Mouse (Mus musculus) forelimb bud, embryonic 11.5 days (tissue): Measurements from ENCODE around the gene Gins2.

Experiments used
- DNase-seq: peaks from one replicate; pipeline ENCODE4 v3.0.0-alpha.2; 2012; ENCODE audit warnings: low read depth, low spot score

Gene Gins2

GRCm38 (mm10) chr8:120548313-120548761 is 40.8 kb downstream of the Gins2 start:
- peak; percentile 20 for DNase-seq

DNA sequence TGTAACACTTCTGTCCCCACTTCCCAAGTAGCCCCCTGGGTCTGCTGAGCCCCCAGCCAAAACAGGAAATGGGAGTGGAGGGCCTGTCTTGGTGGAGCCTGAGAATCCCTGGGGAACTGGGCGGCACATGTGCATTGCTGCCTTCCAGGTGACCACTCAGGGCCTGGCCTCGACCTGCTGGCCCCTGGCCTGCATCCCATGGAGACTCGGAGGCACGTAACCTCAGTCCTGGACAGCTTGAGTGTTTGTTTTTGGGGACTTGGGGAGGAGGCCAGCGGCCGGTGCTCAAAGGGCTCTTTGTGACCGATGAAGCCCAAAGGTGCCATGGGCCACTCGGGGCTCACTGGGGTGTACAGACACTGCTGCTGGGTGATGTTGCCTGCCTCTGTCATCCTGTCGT is 41.5 kb downstream of the Gins2 start:
- no peak for DNase-seq

DNA sequence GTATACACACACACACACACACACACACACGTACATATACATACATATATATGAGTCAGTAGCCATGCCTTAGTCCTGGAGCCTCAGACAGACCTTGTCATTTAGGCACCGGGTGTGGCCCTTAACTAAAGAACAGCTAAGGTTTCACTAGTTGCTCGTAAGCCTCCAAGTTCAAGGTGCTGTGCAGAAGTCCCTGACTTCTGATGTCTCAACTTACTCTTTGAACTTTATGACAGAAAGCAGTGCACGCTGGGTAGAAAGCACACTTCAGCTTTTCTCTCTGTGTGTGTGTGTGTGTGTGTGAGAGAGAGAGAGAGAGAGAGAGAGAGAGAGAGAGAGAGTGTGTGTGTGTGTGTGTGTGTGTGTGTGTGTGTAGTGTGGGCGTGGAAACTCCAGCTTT is 44.9 kb downstream of the Gins2 start:
- no peak for DNase-seq

DNA sequence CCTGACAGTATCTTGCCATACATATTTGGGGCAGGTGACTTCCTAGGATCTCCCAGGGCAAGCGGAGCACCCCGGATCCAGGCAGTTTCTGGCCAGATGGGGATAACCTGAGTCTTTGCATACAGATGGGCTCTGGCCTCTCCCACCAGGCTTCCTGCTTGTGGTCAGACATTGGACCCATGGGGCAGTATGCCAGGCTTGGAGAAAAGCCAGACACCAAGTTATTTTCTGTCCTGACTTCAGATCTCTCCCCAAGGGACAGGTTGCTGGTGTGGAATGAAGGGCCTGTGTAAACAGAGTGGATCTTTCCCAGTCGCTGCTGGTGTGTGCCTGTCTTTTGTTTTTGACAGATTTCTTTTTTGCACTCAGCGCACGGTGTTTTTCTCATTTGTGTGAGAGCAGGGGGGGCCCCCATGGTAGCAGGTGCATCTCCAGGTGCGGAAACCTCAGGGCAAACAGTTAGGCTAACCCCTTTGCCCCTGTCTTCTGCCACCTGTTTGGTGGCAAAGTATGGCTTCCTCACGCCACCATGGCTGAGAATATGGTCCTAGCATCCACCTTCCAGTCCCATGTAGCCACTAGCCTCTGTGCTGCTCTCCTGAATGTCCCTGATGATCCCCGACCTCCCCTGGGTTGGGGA is 45.6 kb downstream of the Gins2 start:
- no peak for DNase-seq

GRCm38 (mm10) chr8:120542995-120543394 is 46.1 kb downstream of the Gins2 start:
- DNase-seq = no peak

GRCm38 (mm10) chr8:120539775-120540625 is 49.1 kb downstream of the Gins2 start:
- no peak for DNase-seq

- DNase-seq = no peak
Observed at GRCm38 (mm10) chr8:120539381-120539774, 49.7 kb downstream of the Gins2 start.

DNA sequence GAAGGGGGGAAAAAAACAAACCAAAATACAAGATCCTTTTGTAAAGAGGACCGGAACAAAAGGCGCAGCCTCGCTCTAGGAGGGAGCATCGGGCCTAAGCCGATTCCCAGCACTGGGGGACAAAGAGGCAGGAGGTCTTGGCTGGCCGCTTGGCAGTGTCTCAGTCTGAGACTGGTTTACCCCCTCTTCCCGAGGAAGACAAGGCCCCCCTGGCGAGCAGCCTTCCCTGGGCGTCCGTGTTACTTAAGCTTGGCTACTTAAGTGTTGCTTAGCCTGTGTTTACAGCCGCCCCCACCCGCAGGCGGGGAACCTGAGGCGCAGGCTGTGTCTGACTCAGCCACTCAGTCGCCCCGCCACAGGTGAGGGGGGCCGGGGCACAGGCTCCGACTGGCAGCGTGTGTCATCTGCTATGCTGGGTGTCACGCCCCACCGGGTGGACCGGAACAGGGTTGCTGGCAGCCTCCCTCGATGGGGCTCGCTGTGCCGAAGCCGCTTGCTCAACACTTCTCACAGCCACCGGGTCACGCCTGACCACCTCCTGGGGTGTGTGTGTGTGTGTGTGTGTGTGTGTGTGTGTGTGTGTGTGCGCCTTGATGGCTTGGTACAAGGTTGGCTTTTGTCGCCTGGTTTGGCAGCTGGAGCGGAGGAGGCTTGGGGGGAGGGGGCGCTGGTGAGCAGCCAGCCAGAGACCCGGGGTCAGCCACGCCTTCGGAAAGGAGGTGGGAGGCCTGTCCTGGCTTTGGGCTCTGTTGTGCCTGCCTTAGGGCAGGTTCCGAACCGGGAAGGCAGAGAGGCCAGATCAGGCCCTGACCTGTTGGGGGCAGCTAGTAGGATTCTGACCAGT is 50.5 kb downstream of the Gins2 start:
- DNase-seq = no peak

DNA sequence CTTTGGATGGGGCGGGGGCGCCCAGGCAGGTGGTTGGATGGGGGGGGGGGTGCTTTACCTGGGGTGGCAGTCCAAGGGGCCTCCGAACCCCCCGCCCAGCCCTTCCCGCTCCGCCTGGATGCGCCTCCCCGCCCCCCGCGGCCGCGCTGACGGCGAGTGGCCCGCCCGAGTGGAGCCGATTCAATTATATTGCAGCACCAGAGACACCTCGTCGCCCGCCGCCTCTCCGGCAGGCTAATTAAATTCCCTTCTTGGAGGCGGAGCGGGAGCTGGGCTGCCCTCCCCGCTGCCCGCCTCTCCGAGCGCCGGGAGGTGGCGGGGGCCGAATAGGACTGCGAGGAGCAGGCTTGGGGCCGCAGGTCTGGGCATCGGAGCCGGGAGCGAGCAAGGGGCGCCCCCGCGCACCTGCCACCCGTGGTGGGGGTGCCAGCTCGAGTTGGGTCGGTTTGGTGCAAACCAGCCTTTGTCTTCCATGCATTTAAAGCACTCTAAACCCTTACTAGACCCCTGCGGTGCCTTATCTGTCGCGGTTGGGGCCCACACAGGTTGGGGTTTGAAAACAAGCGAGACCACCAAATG is 51.2 kb downstream of the Gins2 start:
- DNase-seq = no peak

DNA sequence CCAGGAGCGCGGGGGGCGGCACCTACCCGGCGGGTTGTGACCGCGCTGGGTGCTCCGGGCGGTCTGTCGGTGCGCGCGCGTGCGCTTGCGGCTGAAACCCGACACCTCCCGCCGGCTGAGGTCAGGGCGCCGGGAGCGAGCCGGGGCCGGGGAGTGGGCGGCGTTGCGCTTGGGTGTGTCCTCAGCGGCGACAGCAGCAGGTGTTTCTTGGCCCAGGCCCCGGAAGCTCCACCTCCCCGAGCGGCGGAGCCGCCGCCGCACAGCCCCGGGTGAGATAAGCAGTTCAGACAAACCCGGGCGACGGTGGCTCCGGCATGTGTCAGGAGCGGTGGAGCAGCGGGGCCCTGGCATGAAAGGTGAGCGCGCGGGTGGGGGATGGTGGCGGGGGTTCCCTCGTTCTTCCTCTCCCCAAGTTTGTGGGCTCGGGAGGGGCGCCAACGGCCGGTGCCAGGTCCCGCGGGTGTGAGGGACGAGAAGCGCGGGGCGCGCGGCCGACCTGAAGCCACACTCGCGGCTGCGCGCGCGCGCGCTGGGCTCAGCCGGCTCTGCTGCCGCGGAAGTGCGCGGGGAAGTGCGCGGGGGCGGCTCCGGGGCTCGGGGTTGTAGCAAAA is 51.8 kb downstream of the Gins2 start:
- no peak for DNase-seq

- DNase-seq = no peak
Observed at GRCm38 (mm10) chr8:120536306-120537206, 52.5 kb downstream of the Gins2 start.

- no peak for DNase-seq
Observed at GRCm38 (mm10) chr8:120535452-120536305, 53.4 kb downstream of the Gins2 start.

DNA sequence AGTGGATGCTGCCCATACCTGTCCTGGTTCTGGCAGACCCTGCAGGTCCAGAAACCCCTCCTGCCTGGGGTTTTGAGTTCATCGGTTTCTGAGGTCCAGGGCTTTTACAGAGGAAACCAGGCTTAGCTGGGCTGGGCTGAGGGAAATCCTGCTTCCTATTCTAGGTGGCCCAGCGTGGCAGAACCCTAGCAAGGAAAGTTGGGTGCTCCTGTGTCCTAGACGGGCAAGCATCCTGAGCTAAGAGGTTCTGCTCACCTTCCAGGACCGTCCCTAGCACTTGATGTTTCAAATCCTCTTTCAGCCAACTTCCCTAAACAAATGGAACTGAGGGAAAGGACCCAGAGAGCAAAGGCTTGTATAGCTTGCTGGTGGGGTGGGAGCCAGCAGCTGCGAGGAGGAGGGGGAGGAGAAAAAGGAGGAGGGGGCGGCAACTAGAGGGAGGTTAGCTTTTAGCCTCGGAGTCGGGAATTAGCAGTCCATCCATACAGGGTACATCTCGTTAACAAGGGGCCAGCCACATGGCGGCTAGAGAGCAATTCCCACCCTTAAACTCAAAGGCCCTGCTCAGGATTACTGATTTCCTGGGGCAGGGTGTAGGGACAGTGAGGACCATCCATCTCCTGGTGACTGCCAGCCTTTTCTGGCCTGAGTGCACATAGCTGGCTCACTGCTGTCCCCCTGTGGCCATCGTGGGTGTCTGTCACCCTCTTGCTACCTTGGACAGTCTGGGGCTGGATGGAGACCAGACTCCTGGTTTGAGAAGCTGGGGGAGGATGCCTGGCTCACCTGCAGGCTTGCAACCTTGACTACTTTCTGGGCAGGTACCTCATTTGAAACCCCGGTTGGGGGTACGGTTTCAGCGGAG is 54.4 kb downstream of the Gins2 start:
- DNase-seq = peak; percentile 86

GRCm38 (mm10) chr8:120534080-120534479 is 55.0 kb downstream of the Gins2 start:
- no peak for DNase-seq

- no peak for DNase-seq
Observed at GRCm38 (mm10) chr8:120533380-120533779, 55.7 kb downstream of the Gins2 start.

DNA sequence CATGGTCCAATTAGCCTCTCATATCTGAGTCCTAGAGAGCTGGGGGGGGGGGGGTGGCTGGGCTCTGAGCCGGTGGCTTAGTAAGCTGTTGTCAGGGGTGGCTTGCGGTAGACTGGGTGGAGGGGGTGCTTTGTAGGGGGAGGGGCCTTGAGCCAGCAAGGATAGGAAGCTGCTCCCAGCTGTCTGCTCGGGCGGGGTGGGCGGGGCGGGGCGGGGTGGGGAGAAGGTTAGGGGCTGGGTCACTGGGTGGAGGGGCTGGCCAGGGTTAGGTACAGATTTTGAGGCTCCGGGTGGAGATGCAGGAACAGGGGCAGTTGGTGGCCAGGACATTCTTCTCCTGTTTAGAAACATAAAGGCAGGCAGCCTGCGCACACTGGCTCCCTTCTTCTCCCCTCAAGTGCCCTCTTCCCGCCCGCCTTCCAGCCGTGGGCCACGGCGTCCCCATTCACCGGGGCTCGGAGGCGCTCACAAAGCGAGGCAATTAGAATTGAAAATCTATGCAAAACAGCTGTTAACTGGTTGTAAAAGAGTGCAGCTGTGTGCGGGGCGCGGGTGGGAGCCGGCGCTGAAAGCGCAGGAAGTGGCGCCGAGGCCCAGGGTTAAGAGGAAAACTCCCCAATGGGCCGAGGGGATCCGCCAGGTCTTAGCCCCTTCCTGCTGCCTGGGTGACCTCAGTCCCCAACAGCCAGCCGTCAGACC is 56.4 kb downstream of the Gins2 start:
- no peak for DNase-seq

- no peak for DNase-seq
Observed at GRCm38 (mm10) chr8:120531775-120532516, 57.2 kb downstream of the Gins2 start.
